Mouse (Mus musculus): ENCODE results near the gene Myo1g.

DNA sequence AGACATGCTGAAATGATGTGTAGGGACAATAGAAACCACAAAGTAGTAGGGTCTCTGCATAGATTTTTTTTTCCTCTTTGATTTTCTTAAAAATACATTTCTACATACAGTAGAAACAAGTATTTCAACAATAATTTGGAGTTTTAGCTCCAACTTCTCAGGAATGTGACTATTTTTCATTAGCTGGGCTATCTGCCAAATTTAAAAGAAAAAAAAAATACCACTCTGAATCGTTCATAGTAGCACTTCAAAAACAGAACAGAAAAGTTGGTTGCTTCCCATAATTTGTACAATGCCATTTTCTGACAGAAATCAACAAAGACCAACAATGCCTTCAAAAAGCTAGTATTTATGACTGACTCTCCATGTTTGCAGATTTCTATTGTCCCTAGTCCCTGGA, 49.3 kb downstream of the Myo1g start:
- TF ChIP-seq POLR2A (IDR thresholded peaks at IDR 0.05; ENCODE audit: borderline replicate concordance, insufficient read depth, low read length) (no peak), CTCF (IDR thresholded peaks at IDR 0.05; ENCODE audit: borderline replicate concordance, insufficient read depth, low read depth, low read length) (no peak)

All from cerebellum, adult 2 months (tissue).